8 mouse cellular contexts compared by ENCODE assay signal in the genomic region with DNA sequence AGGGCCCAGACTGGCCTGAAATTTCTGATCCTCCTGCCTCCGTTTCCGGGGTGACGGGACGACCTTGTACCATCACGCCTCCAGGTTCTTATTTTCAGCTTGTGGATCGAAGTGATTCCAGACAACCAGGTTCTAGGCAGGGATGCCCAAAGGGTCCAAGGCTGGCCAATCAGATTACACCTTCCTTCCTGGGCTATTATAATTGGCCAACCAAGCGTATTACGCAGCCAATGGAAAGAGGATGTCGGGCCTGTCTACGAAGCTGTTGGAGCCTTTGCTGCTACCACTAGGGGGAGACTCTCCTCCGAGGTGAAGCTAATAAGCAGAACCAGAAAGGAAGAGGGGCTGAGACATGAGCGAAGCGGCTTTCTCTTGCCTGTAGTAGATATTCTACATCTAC. TPM values are rescaled to one million over a fixed set of nuclear protein-coding genes. Genes with fewer than 3 reads are reported as not detected.
DNase-seq lines count a peak whose midpoint lies in the region; ATAC-seq and TF ChIP-seq lines count a peak whose summit lies in the region.

No protein-coding gene starts in this region.

- H3K27ac ChIP-seq in forebrain, embryonic 16.5 days (ENCODE audit: low read length) = no peak overlapping the region
- H3K27ac ChIP-seq in layer of hippocampus, adult 2 months = peak overlapping the region; percentile 83
- H3K27ac ChIP-seq in neural tube, embryonic 15.5 days (replicated peaks) = peak overlapping the region; percentile 49

- H3K9me3 ChIP-seq in forebrain, embryonic 16.5 days (ENCODE audit: control insufficient read depth, low read length) = no peaks in the 10 kb centered on the region
- no peaks in the 10 kb centered on the region for H3K9me3 ChIP-seq in neural tube, embryonic 15.5 days (replicated peaks)

- no peak overlapping the region; the same call in 1 of the 2 replicates for H3K9ac ChIP-seq in forebrain, embryonic 16.5 days (replicated peaks; ENCODE audit: low read depth, low read length)
- H3K9ac ChIP-seq in neural tube, embryonic 15.5 days (replicated peaks) = no peak overlapping the region

- H3K4me1 ChIP-seq in forebrain, embryonic 16.5 days (replicated peaks; ENCODE audit: control insufficient read depth, insufficient read depth, low read length) = peaks cover 25% of the 10 kb centered on the region
- H3K4me1 ChIP-seq in neural tube, embryonic 15.5 days = peaks cover 37% of the 10 kb centered on the region

- H3K4me2 ChIP-seq in forebrain, embryonic 16.5 days (ENCODE audit: low read length) = peak overlapping the region; percentile 50
- peak overlapping the region; percentile 56 for H3K4me2 ChIP-seq in neural tube, embryonic 15.5 days

- H3K36me3 ChIP-seq in forebrain, embryonic 16.5 days (ENCODE audit: control insufficient read depth, insufficient read depth) = no peaks in the 10 kb centered on the region
- H3K36me3 ChIP-seq in neural tube, embryonic 15.5 days = no peaks in the 10 kb centered on the region

- H3K27me3 ChIP-seq in forebrain, embryonic 16.5 days (replicated peaks; ENCODE audit: control insufficient read depth, insufficient read depth, low read length) = no peaks in the 10 kb centered on the region
- H3K27me3 ChIP-seq in neural tube, embryonic 15.5 days (replicated peaks) = peaks cover 24% of the 10 kb centered on the region

- WGBS in forebrain, embryonic 16.5 days = 5% methylated on average over 13 of the region's 13 CpGs
- 2% methylated on average over 13 of the region's 13 CpGs for whole genome bisulfite sequencing in neural tube, embryonic 15.5 days

- peak overlapping the region; percentile 25; the same call in 1 of the 2 replicates for H3K4me3 ChIP-seq in forebrain, embryonic 16.5 days (replicated peaks; ENCODE audit: low read length)
- H3K4me3 ChIP-seq in layer of hippocampus, adult 2 months = peak overlapping the region; percentile 43
- H3K4me3 ChIP-seq in neural tube, embryonic 15.5 days (replicated peaks) = peak overlapping the region; percentile 29

- DNase-seq in MN1 (ENCODE audit: low spot score) = peak; percentile 97
- DNase-seq in cerebellum, adult 11 months = peak; percentile 93
- peak; percentile 82 for DNase-seq in heart, postnatal 4 days
- peak; percentile 91 to 96 for DNase-seq in layer of hippocampus, adult 2 months (ENCODE audit: low spot score in 2 of 2)
- DNase-seq in lung, adult 18-20 months = peak; percentile 72 to 80
- DNase-seq in thymus, adult 18-20 months = peak; percentile 45 to 70

- ATAC-seq in forebrain, embryonic 16.5 days = peak; percentile 91
- ATAC-seq in neural tube, embryonic 15.5 days (ENCODE audit: low FRiP score) = peak; percentile 94

- TF ChIP-seq CTCF in layer of hippocampus, adult 2 months (conservative IDR thresholded peaks at IDR 0.05) = peak; percentile 95

RNA-seq across cellular contexts. Expression of a gene that starts 8.2 kb away (rescaled TPM):
- polyA plus RNA-seq in forebrain, embryonic 16.5 days (2015; fragmentation: Nextera tagmentation; extraction: Ambion mirVana) = 18.0 and 19.3 TPM in 2 replicates
- total RNA-seq in heart, postnatal 4 days (2021) = 10 to 100 TPM; 15.5 to 16.6 TPM
- total RNA-seq in layer of hippocampus, adult 2 months (2021) = 1 to 10 TPM; 6.7 to 7.3 TPM
- polyA plus RNA-seq in neural tube, embryonic 15.5 days (2015; fragmentation: Nextera tagmentation; extraction: Ambion mirVana) = 16.0 and 16.7 TPM in 2 replicates

RNA-seq across cellular contexts. Expression of a gene that starts 10.3 kb away (rescaled TPM):
- polyA plus RNA-seq in forebrain, embryonic 16.5 days (2015; fragmentation: Nextera tagmentation; extraction: Ambion mirVana) = not detected in 2 replicates
- under 1 TPM; 0.70 to 0.91 TPM for total RNA-seq in heart, postnatal 4 days (2021)
- under 1 TPM; 0.41 to 0.81 TPM for total RNA-seq in layer of hippocampus, adult 2 months (2021)
- polyA plus RNA-seq in neural tube, embryonic 15.5 days (2015; fragmentation: Nextera tagmentation; extraction: Ambion mirVana) = not detected in 2 replicates

RNA-seq across cellular contexts. Expression of a gene that starts 17.3 kb away (rescaled TPM):
- polyA plus RNA-seq in forebrain, embryonic 16.5 days (2015; fragmentation: Nextera tagmentation; extraction: Ambion mirVana) = 8.5 and 11.7 TPM in 2 replicates
- total RNA-seq in heart, postnatal 4 days (2021) = 1 to 10 TPM; 1.3 to 3.2 TPM
- total RNA-seq in layer of hippocampus, adult 2 months (2021) = 10 to 100 TPM in 1 of 2 experiments, 1 to 10 TPM in 1; 9.4 to 14.2 TPM
- polyA plus RNA-seq in neural tube, embryonic 15.5 days (2015; fragmentation: Nextera tagmentation; extraction: Ambion mirVana) = 18.9 and 24.7 TPM in 2 replicates

RNA-seq across cellular contexts. Expression of a gene that starts 23.4 kb away (rescaled TPM):
- 93.6 and 104 TPM in 2 replicates for polyA plus RNA-seq in forebrain, embryonic 16.5 days (2015; fragmentation: Nextera tagmentation; extraction: Ambion mirVana)
- total RNA-seq in heart, postnatal 4 days (2021) = 10 to 100 TPM; 29.4 to 30.8 TPM
- 10 to 100 TPM; 50.8 to 51.8 TPM for total RNA-seq in layer of hippocampus, adult 2 months (2021)
- 131 and 141 TPM in 2 replicates for polyA plus RNA-seq in neural tube, embryonic 15.5 days (2015; fragmentation: Nextera tagmentation; extraction: Ambion mirVana)

RNA-seq across cellular contexts. Expression of a gene that starts 30.7 kb away (rescaled TPM):
- 10.4 and 13.4 TPM in 2 replicates for polyA plus RNA-seq in forebrain, embryonic 16.5 days (2015; fragmentation: Nextera tagmentation; extraction: Ambion mirVana)
- total RNA-seq in heart, postnatal 4 days (2021) = 1 to 10 TPM; 1.4 to 2.2 TPM
- 10 to 100 TPM; 32.4 to 34.6 TPM for total RNA-seq in layer of hippocampus, adult 2 months (2021)
- 13.5 and 15.7 TPM in 2 replicates for polyA plus RNA-seq in neural tube, embryonic 15.5 days (2015; fragmentation: Nextera tagmentation; extraction: Ambion mirVana)
